Mouse (Mus musculus) MEL (cell line): ENCODE measurements at regions not wholly inside any gene's neighbourhood (a gene's known extent, or its start where the extent isn't known, plus 50 kb on each side); places are given as distances from the start of the nearest gene placed in this dataset.

ENCODE experiments used
- DNase-seq: peaks from one replicate; pipeline ENCODE4 v3.0.0; 2011; ENCODE audit warnings: low read depth, low spot score
- H3K27ac ChIP-seq: 2 replicates; pipeline ENCODE4 v1.5.1; 2012; ENCODE audit warnings: low read depth, mild to moderate bottlenecking, control low read depth, low read length, moderate library complexity; ENCODE audit not compliant: control insufficient read depth
- H3K27me3 ChIP-seq, 2 experiments: fragments of 150-350 bp in 1 of 2; sonication (generic) in 1 of 2; 2 replicates each; pipeline ENCODE4 v1.6.1; 2012; ENCODE audit warnings: low read length in 2 of 2, mild to moderate bottlenecking in 2 of 2, improper control_type of control experiment in 1 of 2, moderate library complexity in 1 of 2; ENCODE audit not compliant: insufficient read depth in 2 of 2, control insufficient read depth in 1 of 2
- H3K36me3 ChIP-seq, 2 experiments: 2 replicates each; pipeline ENCODE4 v1.6.1; 2012 to 2014; ENCODE audit warnings: low read length in 2 of 2, improper control_type of control experiment in 1 of 2, inconsistent platforms in 1 of 2, mild to moderate bottlenecking in 1 of 2; ENCODE audit not compliant: insufficient read depth in 2 of 2, control insufficient read depth in 1 of 2
- H3K4me1 ChIP-seq, 2 experiments: fragments of 150-350 bp in 1 of 2; sonication (generic) in 1 of 2; 2 replicates each; pipeline ENCODE4 v1.6.1; 2012; ENCODE audit warnings: low read length in 2 of 2, improper control_type of control experiment in 1 of 2, mild to moderate bottlenecking in 1 of 2; ENCODE audit not compliant: insufficient read depth in 2 of 2, control insufficient read depth in 1 of 2
- H3K4me3 ChIP-seq, 2 experiments: fragments of 150-350 bp in 1 of 2; sonication (generic) in 1 of 2; 2 replicates each; pipeline ENCODE4 v1.5.1; 2012; ENCODE audit warnings: low read depth in 2 of 2, low read length in 2 of 2, mild to moderate bottlenecking in 2 of 2, moderate library complexity in 2 of 2, control low read depth in 1 of 2, improper control_type of control experiment in 1 of 2; ENCODE audit not compliant: control insufficient read depth in 1 of 2, insufficient read depth in 1 of 2
- H3K79me2 ChIP-seq: 2 replicates; pipeline ENCODE4 v1.6.1; 2012; ENCODE audit warnings: mild to moderate bottlenecking, low read length, moderate library complexity; ENCODE audit not compliant: control insufficient read depth, poor library complexity, insufficient read depth
- H3K9ac ChIP-seq: 2 replicates; pipeline ENCODE4 v1.6.1; 2012; ENCODE audit warnings: low read depth, mild to moderate bottlenecking, control low read depth, low read length, moderate library complexity; ENCODE audit not compliant: control insufficient read depth, poor library complexity, severe bottlenecking
- H3K9me3 ChIP-seq: fragments of 150-350 bp; sonication (generic); replicated peaks from 2 replicates; pipeline ENCODE4 v1.6.1; 2012; ENCODE audit warnings: mild to moderate bottlenecking, low read length, improper control_type of control experiment, moderate library complexity; ENCODE audit not compliant: insufficient read depth
- CHD1 ChIP-seq: IDR thresholded peaks from 2 replicates; pipeline ENCODE4 v1.6.1; 2012; ENCODE audit warnings: low read depth, mild to moderate bottlenecking, inconsistent platforms, low read length, improper control_type of control experiment
- CHD2 ChIP-seq: IDR thresholded peaks from 2 replicates; pipeline ENCODE4 v1.6.1; 2011; ENCODE audit warnings: low read length, improper control_type of control experiment
- ELF1 ChIP-seq: IDR thresholded peaks from 2 replicates; pipeline ENCODE4 v1.6.1; 2014; ENCODE audit warnings: low read depth, mild to moderate bottlenecking, inconsistent platforms, low read length, improper control_type of control experiment, moderate library complexity
- EP300 ChIP-seq, 2 experiments: IDR thresholded peaks; 2 replicates each; pipeline ENCODE4 v1.6.1; 2011; ENCODE audit warnings: improper control_type of control experiment in 2 of 2, low read length in 2 of 2, low read depth in 1 of 2, mild to moderate bottlenecking in 1 of 2
- ETS1 ChIP-seq: IDR thresholded peaks from 2 replicates; pipeline ENCODE4 v1.6.1; 2012; ENCODE audit warnings: low read depth, mild to moderate bottlenecking, inconsistent platforms, low read length, improper control_type of control experiment, moderate library complexity
- HCFC1 ChIP-seq: IDR thresholded peaks from 2 replicates; pipeline ENCODE4 v1.6.1; 2012; ENCODE audit warnings: low read depth, mild to moderate bottlenecking, inconsistent platforms, low read length, improper control_type of control experiment, moderate library complexity
- JUND ChIP-seq: IDR thresholded peaks from 2 replicates; pipeline ENCODE4 v1.6.1; 2011; ENCODE audit warnings: low read depth, mild to moderate bottlenecking, improper control_type of control experiment, low read length
- MAFK ChIP-seq: IDR thresholded peaks from 2 replicates; pipeline ENCODE4 v1.6.1; 2011; ENCODE audit warnings: low read depth, mild to moderate bottlenecking, low read length, improper control_type of control experiment, borderline replicate concordance
- MAX ChIP-seq: IDR thresholded peaks from 2 replicates; pipeline ENCODE4 v1.6.1; 2011; ENCODE audit warnings: low read length, improper control_type of control experiment
- POLR2A ChIP-seq, 2 experiments: IDR thresholded peaks; 2 replicates each; pipeline ENCODE4 v1.6.1; 2011 to 2012; ENCODE audit warnings: low read length in 2 of 2, mild to moderate bottlenecking in 2 of 2, control low read depth in 1 of 2, improper control_type of control experiment in 1 of 2, low read depth in 1 of 2, moderate library complexity in 1 of 2; ENCODE audit not compliant: control insufficient read depth in 1 of 2, insufficient read depth in 1 of 2, poor library complexity in 1 of 2
- POLR2AphosphoS2 ChIP-seq: IDR thresholded peaks from 2 replicates; pipeline ENCODE4 v1.6.1; 2011; ENCODE audit warnings: low read length, improper control_type of control experiment
- POLR2AphosphoS5 ChIP-seq: IDR thresholded peaks from 2 replicates; pipeline ENCODE4 v1.6.1; 2012; ENCODE audit warnings: low read depth, borderline replicate concordance, mild to moderate bottlenecking, inconsistent platforms, low read length, moderate library complexity, mixed read lengths
- RAD21 ChIP-seq: IDR thresholded peaks from 2 replicates; pipeline ENCODE4 v1.6.1; 2011; ENCODE audit warnings: mild to moderate bottlenecking, low read depth, low read length, improper control_type of control experiment
- RCOR1 ChIP-seq: IDR thresholded peaks from 2 replicates; pipeline ENCODE4 v1.6.1; 2012; ENCODE audit warnings: low read depth, mild to moderate bottlenecking, inconsistent platforms, low read length, improper control_type of control experiment
- TAL1 ChIP-seq: IDR thresholded peaks from 2 replicates; pipeline ENCODE4 v1.6.1; 2012; ENCODE audit warnings: mild to moderate bottlenecking, inconsistent platforms, low read length, moderate library complexity, mixed read lengths
- TBP ChIP-seq: IDR thresholded peaks from 2 replicates; pipeline ENCODE4 v1.8.0; 2011; ENCODE audit warnings: low read depth, low read length, improper control_type of control experiment
- TCF12 ChIP-seq: IDR thresholded peaks from 2 replicates; pipeline ENCODE4 v1.6.1; 2014; ENCODE audit warnings: low read depth, mild to moderate bottlenecking, inconsistent platforms, low read length, improper control_type of control experiment, moderate library complexity
- USF2 ChIP-seq, 2 experiments: IDR thresholded peaks; 2 replicates each; pipeline ENCODE4 v1.6.1; 2011 to 2012; ENCODE audit warnings: improper control_type of control experiment in 2 of 2, low read length in 2 of 2, borderline replicate concordance in 1 of 2, inconsistent platforms in 1 of 2, low read depth in 1 of 2, mild to moderate bottlenecking in 1 of 2; ENCODE audit not compliant: insufficient read depth in 1 of 2
- ZKSCAN1 ChIP-seq: IDR thresholded peaks from 2 replicates; pipeline ENCODE4 v1.6.1; 2012; ENCODE audit warnings: low read depth, mild to moderate bottlenecking, inconsistent platforms, low read length, improper control_type of control experiment, moderate library complexity
- ZMIZ1 ChIP-seq: IDR thresholded peaks from 2 replicates; pipeline ENCODE4 v1.6.1; 2012; ENCODE audit warnings: low read depth, mild to moderate bottlenecking, inconsistent platforms, low read length, improper control_type of control experiment, moderate library complexity

DNA sequence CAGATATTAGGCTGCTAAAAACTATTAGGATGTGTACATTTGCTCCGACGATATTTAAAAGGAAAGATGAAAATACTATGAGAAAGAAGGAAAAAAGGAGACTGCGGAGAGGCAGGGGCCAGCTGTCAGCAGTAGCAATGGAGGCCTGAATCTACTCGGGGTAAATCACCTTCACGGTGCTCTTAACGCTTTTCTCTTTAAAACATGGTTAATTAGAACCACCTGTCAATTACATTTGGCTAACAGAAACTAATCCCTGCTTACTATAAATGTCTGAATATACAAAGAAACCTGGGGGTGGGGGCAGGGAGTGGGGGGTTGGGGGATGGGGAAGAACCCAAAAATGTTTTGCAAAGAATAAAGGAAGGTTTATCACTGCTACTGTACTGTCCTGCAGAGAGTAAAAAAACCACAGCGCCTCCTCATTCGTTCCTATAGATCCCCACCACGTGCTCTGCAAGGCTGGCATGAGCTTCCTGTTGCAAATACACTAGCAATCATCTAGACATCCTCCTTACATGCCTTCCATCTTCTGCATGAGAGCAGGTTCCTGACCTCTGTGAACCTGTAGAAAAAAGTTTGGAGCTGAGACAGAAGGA is 172.5 kb downstream of the Trib2 start:
- H3K4me1 ChIP-seq = no peaks in the 10 kb centered on the region
- H3K27ac ChIP-seq = no peak overlapping the region
- DNase-seq = no peak
- no peaks in the 10 kb centered on the region for H3K9me3 ChIP-seq
- no peak overlapping the region for H3K9ac ChIP-seq
- no peak for TF ChIP-seq TCF12
- no peak for TF ChIP-seq EP300 (IDR thresholded peaks at IDR 0.05; ENCODE audit: low read depth in 1 of 2, low read length in 2 of 2)
- no peak for TF ChIP-seq POLR2A (IDR thresholded peaks at IDR 0.05; ENCODE audit: control insufficient read depth in 1 of 2, insufficient read depth in 1 of 2, low read depth in 1 of 2, low read length in 2 of 2, poor library complexity in 1 of 2)
- TF ChIP-seq ZMIZ1 = no peak
- no peaks in the 10 kb centered on the region; a peak in 1 of 4 replicates for H3K27me3 ChIP-seq
- no peak overlapping the region for H3K4me3 ChIP-seq
- no peaks in the 10 kb centered on the region for H3K36me3 ChIP-seq
- no peaks in the 10 kb centered on the region for H3K79me2 ChIP-seq

- TF ChIP-seq TAL1 (no peak), HCFC1 (no peak), POLR2AphosphoS5 (no peak), CHD2 (no peak), CHD1 (no peak), MAFK (no peak), POLR2AphosphoS2 (no peak), ETS1 (no peak), USF2 (IDR thresholded peaks at IDR 0.05; ENCODE audit: borderline replicate concordance in 1 of 2, insufficient read depth in 1 of 2, low read depth in 1 of 2, low read length in 2 of 2) (no peak), ZKSCAN1 (no peak), EP300 (IDR thresholded peaks at IDR 0.05; ENCODE audit: low read depth in 1 of 2, low read length in 2 of 2) (no peak), TBP (no peak), RCOR1 (no peak), JUND (no peak), ELF1 (no peak), MAX (no peak), RAD21 (no peak)
- Histone ChIP-seq H3K9ac (no peak overlapping the region), H3K79me2 (no peaks in the 10 kb centered on the region), H3K9me3 (no peaks in the 10 kb centered on the region), H3K36me3 (no peaks in the 10 kb centered on the region), H3K27ac (no peak overlapping the region), H3K4me3 (no peak overlapping the region), H3K27me3 (no peaks in the 10 kb centered on the region; a peak in 1 of 4 replicates), H3K4me1 (no peaks in the 10 kb centered on the region)
- no peak for DNase-seq
Measured at GRCm38 (mm10) chr12:15643669-15644068, 173.1 kb downstream of the Trib2 start.
